Mouse (Mus musculus) erythroid progenitor cell, adult 5-6 weeks (primary cell): ENCODE measurements around the gene Bcl9. TPM values are rescaled to one million over a fixed set of nuclear protein-coding genes. Genes with fewer than 3 reads are reported as not detected.

Experiments used
- ATAC-seq: replicated peaks from 2 replicates; pipeline ENCODE4 v1.8.0; 2016; ENCODE audit warnings: moderate number of reproducible peaks, mild to moderate bottlenecking, moderate TSS enrichment, inconsistent platforms; ENCODE audit not compliant: poor library complexity, low FRiP score, severe bottlenecking
- total RNA-seq, 2 experiments: library from RNA; stranded (forward) in 1 of 2; stranded (reverse) in 1 of 2; fragments of 150-400 nt in 1 of 2; fragments of 186-747, 209-891 nt in 1 of 2; gene quantifications; 2 replicates each; pipeline versions ENCODE4 v1.2.3 to v1.2.4; 2015 to 2017; ENCODE audit warnings: low replicate concordance in 2 of 2

Gene Bcl9
- total RNA-seq, 2 experiments from 2014 or later = 0.76 to 45.7 TPM

DNA sequence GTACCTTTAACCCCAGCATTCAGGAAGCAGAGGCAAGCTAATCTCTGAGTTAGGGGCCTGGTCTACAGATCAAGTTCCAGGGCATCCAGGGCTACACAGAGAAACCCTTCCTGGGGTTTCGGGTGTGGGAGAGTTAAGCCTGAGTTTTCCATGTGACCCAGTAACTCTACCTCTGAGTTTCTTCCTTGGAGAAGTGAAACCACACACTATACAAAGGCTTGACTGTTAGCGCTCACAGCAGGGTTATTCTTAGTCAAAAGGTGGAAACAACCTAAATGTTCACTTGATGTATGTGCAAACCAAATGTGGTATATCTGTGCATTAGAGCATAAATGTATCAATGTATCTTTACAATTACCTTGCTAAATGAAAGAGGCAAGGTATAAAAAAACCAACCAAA is 59.2 kb downstream of the Bcl9 start:
- no peak for ATAC-seq

DNA sequence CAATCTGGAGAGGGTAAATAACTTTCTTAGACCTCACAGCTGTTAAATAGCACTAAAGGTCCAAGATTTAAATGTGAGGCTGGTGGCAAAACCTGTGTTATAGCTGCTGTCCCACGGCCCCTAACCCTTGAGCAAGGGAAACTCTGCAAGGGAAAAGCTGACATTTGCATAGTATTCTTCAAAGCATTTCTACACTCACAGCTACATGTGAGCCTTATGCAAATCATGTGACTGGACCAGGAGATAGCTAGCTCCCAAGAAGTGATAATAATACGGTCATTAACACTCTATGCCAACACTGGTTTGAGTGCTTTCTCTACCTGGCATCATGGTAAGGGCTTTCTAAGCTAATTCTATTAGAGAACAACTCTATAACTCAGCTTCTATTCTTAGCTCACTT is 60.3 kb downstream of the Bcl9 start:
- ATAC-seq = no peak

DNA sequence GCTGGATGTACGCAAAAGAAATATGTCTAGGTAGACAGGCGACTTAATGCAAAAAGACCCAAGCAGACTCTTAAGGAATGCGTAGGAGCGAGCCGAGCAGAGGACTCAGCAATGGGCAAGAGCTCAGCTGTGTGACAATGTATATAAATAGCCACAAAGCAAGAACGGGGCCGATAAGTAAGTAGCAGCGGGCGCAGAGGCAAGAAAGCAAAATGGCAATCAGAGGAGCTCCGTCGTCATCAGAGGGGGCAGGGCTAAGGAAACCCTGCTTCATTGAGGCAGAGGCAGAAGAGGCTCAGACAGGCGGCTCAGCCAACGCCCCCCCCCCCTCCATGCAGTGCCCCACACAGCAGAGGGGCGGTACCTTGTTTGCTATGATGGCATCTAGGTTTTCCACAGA is 62.9 kb downstream of the Bcl9 start:
- no peak for ATAC-seq

DNA sequence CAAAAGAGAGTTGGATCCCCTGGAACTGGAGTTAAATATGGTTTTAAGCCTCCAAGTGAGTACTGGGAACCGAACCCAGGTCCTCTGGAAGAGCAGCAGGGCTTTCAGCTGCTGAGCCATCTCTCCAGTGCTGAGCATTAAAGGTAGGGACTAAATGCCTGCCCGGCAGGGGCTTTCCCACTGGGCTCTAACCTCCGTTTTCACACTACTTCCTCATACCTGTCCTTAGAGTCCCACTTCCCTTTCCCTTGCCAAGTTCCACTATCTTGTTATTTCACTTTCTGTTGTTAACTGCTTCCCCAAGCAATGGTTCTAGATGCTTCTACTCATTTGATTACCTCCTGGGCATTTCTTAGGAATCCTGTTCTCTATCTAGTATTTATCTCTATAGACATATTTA is 65.4 kb downstream of the Bcl9 start:
- no peak for ATAC-seq

DNA sequence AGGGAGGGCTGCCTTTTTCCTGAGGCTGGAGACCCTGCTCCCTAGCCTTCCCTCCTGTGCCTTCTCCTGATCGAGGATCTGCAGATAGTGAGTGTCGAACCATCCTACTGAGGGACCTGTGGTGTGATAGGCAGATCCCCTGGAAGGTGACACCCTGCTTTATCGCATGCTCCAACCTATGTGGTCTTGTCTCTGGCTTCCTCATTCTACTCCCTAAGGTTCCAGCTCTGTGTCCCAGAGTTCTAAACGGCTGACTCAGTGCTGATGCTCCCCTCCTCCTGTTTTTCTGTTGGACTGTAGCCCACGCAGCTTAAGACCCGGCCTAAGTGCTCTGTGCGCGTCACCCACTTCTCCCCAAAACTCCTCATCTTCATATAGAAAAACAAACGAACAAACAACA is 65.9 kb downstream of the Bcl9 start:
- no peak for ATAC-seq

DNA sequence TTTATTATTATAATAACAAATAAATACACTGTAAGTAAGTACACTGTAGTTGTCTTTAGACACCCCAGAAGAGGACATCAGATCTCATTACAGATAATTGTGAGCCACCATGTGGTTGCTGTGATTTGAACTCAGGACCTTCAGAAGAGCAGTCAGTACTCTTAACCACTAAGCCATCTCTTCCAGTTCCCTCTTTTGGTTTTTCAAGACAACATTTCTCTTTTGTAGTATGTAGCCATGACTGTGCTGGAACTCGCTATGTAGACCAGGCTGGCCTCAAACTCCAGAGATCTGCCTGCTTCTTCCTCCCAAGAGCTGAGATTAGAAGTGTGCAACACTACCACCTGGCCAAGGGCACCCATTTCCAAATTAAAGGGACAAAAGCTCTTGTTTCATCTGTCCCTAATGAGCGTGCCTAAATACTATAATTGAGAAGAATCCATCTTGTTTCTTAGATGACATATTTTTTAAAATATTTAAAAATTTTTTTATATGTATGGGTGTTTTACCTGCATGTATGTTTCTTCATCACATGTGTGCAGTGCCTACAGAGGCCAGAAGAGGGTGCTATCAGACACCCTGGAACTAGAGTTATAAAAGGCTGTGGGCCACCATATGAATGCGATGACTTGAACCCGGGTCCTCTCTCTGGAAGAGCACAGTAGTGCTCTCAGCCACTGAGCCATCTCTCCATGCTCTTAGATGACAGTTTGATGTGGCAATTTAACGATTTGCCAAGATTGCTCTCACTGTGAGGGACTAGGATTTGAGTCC is 66.9 kb downstream of the Bcl9 start:
- no peak for ATAC-seq

DNA sequence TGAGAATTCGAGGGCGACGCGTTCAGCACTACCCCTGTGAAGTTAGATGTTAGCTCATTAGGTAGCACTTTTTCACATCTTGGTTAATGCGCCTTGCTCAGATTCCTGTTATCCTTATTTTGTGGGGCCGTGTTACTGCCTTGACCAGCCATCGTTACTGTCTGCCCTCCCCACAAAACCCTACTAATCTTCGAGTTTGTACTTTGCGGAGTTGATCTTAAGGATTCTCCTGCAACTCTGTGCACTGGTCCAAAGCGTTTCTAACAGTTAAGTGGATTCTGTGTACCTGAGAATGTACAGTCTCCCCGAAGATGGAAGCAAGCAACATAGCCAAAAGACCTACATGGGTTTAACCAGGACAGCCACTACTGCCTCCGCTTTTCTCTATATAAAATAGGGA is 69.3 kb downstream of the Bcl9 start:
- no peak for ATAC-seq

DNA sequence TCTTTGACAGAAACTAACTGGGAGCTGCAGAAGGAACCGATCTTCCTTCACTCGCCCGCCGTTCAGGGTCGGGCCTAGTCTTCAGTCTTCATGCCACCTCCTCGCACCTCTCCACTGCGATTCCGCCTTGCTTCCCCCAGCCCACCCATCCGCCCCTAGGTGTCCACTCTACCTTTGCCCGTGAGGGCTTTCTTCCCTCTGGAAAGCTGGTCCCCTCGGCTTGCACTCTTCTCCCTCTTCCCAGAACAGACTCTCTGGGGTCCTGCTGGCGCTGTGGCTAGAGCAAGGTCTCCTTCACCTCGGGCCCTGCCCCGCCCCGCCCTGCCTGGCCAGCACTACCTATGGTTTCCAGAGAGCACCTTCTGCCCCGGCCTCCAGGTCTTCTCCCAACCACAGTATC is 69.7 kb downstream of the Bcl9 start:
- no peak for ATAC-seq

DNA sequence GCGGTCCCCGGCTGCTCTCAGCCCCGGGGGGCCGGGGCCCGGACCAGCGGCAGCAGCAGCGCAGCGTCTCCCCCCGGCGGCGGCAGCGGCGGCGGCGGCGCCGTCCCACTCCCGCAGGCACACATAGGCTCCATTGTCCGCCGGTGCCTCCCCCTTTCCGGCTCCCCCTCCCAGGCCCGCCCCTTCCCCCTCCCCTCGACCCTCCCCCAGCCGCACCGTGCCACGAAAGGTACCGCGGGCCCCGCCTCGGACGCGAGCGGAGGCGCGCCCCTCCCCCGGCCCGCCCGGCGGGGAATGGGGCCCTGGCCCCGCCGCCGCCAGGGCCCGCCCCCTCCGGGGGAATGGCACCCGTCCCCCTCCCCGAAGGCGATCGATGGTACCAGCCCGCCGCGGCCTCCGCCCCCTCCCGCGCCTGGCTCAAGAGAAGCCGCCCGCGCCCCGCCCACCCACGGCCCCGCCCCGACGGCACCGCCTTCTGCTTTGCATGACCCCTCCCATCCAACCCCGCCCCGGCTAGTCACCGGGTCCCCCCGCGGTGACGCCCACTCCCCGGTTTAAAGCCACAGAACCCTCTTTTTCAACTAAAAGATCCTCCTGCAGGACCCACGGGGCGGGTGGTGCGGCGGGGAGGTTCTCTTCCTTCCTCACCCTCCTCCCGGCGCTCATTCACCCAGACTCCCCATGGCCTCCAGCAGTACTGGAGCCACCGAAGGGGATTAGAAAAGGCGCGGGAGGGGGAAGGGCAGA is 70.3 kb downstream of the Bcl9 start:
- ATAC-seq = no peak

DNA sequence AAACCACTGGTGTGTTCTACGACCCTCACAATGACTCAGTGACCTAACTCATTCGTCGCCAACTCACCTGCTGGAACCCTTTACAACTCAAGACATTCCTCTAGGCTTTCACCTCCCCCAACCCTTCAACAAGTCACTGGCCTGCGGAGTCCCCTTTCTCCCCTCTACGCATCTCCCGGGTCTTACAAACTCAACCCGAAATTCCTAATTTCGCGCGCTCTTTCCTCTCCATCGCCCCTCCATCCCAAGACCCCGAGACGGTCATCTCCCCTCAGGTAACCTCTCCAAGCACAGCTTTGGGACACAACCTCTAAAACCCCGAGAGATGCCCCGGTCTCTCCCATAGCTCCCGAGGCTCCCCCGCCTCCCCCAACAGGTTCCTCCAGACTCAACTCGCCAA is 71.0 kb downstream of the Bcl9 start:
- no peak for ATAC-seq

DNA sequence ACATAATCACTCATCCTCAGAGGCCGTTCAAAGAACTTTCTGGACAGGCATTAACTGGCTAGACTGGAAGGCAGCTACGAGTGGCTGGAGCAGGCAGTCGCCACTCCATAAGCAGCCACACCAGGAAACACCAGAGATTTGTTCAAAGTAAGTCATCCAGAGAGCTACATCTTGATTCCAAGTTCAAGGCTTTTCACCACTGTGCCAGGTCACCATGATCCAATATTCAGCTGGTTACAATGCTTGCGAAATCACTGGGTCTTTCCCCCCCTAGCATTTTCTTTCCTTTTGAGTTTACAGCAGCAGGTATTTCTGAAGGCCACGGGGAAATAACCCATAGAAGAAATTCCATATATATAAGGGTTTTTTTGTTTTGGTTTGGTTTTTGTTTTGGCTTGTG is 72.5 kb downstream of the Bcl9 start:
- ATAC-seq = no peak

DNA sequence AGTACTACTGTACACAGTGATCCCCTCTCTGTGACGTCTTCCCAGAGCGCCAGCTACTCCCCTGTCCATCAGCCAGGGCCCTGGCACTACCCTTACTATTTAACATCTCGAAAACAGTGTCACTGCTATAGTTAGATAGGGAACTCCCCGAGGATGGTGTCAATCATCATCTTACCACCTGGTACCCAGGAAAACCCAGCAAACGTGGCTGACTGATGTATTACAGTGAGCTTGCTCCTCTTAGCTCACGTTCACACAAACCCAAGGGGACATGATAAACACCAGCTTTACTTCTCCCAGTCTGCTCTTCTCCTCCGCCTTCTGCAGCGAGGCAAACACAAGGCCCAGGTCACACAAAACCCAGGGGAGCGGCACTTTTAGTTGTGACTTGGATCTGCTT is 74.5 kb downstream of the Bcl9 start:
- ATAC-seq = no peak

DNA sequence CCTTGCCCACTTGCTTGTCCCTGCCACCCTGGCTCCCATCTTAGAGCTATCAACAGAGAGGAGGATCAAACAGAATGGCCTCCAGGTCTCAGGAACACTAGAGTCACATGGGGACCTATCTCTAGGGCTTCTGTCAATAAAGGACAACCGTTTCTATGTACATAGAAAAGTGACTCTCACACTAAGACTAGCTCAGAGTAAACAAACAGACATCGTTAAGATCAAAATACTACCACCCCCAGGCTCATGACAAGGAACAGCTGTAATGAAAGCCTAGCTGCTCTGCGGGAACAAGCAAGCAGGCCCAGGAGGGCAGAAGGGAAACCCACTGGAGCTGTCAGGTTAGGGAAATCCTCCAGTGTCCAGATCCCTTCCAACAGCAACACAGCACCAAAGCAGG is 82.2 kb downstream of the Bcl9 start:
- no peak for ATAC-seq

DNA sequence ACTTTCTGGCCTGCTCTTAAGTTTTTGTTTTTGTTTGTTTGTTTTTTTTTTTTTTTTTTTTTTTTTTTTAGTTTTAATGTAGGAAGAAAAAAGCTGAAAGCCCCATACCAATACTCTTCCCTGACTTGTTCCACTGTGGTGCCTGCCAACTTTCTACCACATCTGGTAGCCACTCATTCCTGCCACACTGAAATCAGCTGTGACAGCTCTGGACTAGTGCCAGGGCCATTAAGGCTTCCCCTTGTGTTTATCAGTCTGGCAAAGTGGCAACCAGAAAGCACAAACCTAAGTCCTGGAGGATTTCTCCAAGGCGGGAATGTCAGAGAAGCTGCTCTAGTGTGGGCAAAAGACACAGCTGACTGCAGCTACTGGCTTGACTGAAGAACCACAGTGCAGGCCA is 83.3 kb downstream of the Bcl9 start:
- no peak for ATAC-seq

DNA sequence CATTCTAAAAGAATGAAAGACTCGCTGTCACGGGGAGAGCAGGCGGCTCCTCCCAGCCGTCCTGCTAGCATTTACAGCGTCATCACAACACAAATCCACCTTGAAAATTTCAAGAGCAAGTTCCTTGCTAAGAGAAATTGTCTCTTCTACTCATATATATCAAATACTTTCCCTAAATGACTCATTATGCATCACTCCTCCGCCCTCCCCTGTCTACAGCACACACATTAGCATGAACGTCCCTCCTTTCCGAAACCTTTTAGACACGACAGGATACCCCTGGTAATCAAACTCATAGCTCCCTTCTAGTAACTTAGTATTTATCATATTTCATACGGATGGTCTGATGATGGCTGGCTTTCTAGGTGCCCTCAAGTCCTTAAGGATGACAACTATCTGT is 83.8 kb downstream of the Bcl9 start:
- ATAC-seq = no peak

DNA sequence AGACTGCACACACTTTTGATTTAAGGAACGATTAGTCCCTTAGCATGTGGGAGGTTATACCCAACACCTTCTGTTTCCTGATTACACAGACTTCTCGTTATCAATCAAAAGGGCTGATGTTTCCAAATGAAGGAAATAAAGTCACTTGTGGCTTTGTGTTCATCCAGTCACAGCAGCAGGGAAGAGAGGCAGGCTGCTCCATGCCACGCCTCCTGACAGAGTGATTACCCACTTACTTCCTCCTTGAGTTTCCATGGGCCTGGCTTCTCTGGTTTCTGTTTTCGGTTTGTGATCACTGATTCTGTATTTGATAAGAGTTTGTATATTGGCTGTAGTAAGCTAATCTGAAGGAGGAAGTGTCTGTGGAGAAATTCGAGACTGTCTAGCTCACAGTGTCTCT is 86.5 kb downstream of the Bcl9 start:
- ATAC-seq = no peak

DNA sequence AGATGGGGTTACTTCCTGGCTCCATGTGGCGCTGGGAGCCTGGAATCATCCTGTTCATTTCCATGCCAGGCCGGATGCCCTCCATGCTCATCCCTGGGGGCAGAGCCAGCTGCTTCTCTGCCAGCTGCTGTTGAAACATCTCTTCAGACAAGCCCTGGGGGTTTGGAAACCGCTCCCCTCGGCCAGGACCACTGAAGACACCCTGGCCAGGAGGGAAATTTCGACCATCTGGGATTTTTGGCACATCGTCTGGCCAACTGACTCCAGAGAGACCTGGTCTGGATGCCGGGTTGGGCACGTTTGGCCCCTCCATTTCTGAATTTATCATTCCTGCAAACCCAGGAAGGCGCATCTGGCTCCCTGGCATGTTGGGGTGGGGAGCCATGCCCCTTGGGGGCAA is 88.4 kb downstream of the Bcl9 start:
- no peak for ATAC-seq

DNA sequence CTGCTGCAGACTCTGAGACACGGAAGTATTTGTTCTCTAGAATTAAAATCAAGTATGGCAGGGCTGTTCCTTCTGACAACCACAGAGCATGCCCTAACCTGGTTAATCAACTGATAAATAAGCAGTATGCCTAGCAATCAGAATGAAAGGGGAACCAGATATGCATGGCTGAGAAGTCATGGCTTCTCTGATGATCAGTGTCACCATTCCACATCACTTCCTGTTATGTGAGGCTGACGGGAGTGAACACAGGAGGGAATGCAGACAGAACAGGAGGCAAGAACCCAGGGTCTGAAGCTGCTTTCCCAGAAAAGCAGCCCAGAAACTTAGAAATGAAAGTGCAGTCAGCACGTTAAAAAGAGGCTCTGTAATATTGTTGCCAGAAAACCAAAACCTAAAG is 91.2 kb downstream of the Bcl9 start:
- ATAC-seq = no peak

DNA sequence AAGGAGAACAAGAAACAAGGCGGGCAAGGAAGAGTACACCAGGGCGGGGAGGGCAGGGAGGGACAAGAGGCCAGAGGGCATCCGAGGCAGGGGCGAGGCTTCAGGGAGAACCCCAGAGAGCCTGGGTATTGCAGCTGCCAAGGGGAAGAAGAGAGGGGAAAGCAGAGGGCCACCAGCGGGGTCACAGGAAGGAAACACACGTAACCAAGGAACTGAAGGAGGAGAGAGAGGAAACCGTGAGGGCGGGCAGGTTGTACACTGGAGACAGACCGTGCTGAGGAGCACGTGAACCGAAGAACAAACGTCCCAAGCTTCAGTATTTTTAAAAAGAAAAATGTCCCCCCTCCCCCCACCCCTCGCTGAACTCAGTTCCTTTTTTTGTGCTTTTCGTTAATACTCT is 93.8 kb downstream of the Bcl9 start:
- ATAC-seq = no peak

DNA sequence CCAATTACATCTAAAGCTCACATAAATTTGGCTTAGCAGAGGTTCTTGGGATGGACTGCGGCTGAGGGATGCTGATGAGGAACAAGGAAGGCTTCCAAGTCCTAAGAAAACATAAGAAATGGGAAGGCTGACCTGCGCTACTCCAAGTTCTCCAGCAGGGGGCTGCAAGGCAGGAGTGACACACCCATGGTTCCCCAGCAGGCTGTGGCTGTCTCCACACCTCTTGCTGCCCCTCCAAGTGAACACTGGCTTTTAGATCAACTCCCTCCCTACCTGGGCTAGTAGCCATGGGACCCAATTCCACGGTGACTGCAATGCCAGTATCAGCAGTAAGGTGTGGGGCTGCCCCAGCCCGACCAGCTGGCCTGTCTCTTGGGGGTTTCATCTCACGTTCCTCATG is 95.8 kb downstream of the Bcl9 start:
- no peak for ATAC-seq

DNA sequence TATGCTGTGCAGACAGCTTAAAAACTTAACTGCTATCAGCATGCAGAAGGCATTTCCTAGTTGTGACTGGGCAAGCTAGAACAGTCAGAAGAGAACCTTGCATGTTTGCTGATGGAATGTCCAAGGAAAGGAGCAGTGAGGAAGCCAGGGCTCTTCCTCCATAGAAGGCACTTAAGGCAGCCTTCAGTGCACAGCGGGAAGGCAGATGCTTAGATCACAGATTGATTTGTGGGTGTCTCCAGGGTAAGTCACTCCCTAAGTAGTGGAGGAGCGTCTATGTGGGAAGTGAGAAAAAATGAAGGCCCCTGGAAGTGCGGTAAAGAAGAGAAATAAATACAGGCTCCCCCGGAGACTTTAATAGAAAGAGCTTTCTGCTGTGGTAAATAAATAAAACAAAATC is 98.5 kb downstream of the Bcl9 start:
- ATAC-seq = no peak

DNA sequence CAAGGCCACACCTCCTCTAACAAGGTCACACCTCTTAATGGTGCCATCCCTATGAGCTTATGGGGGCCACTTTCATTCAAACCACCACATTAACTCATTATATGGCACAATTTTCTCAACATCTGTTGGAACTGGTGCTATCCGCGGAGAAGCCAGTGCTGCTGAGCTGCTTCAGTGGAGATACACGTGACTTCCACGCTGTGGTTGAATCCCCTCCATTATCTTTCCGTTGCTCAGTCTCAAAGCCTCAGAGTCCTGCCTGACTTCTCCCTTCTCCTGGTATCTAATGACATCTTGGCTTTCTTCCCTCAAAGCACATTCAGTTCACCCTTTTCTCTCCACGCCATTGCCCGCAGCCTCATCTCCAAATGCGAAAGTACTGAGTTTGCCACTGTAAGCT is 101.1 kb downstream of the Bcl9 start:
- no peak for ATAC-seq
